Mouse (Mus musculus): ENCODE measurements at regions not wholly inside any gene's neighbourhood (a gene's known extent, or its start where the extent isn't known, plus 50 kb on each side); places are given as distances from the start of the nearest gene placed in this dataset.

- no peak for TF ChIP-seq POLR2A (IDR thresholded peaks at IDR 0.05; ENCODE audit: insufficient read depth, low read depth, low read length)
- TF ChIP-seq EP300 (IDR thresholded peaks at IDR 0.05; ENCODE audit: insufficient read depth, low read depth, low read length) = no peak
Observed at GRCm38 (mm10) chr9:33240506-33240905, 604.5 kb downstream of the Ets1 start.

Measured in heart, adult 2 months (tissue).